Mouse (Mus musculus) layer of hippocampus, adult 18-20 months (tissue): ENCODE data around the gene Usp25. TPM values are rescaled to one million over a fixed set of nuclear protein-coding genes. Genes with fewer than 3 reads are reported as not detected.

Experiments
- DNase-seq, 2 experiments: peaks; one replicate each; pipeline ENCODE4 v3.0.0; 2022; ENCODE audit warnings: low spot score in 2 of 2
- long read RNA-seq: library from polyadenylated mRNA; stranded (forward); transcript quantifications from one replicate; pipeline ENCODE4 v2.0.0, GENCODE M21; 2021
- total RNA-seq, 2 experiments: library from RNA; stranded (reverse); gene quantifications; 2 replicates each; pipeline ENCODE4 v1.2.3; 2021

The Usp25 gene
- 10 to 100 TPM; 35.9 to 36.8 TPM for total RNA-seq
- long read RNA-seq, full-length matches to known transcripts: 30 of 44 reads
- long read RNA-seq, partial matches to known transcripts: 14 of 44 reads
- long read RNA-seq, other reads (novel, unspliced or antisense): 0 of 44 reads

DNA sequence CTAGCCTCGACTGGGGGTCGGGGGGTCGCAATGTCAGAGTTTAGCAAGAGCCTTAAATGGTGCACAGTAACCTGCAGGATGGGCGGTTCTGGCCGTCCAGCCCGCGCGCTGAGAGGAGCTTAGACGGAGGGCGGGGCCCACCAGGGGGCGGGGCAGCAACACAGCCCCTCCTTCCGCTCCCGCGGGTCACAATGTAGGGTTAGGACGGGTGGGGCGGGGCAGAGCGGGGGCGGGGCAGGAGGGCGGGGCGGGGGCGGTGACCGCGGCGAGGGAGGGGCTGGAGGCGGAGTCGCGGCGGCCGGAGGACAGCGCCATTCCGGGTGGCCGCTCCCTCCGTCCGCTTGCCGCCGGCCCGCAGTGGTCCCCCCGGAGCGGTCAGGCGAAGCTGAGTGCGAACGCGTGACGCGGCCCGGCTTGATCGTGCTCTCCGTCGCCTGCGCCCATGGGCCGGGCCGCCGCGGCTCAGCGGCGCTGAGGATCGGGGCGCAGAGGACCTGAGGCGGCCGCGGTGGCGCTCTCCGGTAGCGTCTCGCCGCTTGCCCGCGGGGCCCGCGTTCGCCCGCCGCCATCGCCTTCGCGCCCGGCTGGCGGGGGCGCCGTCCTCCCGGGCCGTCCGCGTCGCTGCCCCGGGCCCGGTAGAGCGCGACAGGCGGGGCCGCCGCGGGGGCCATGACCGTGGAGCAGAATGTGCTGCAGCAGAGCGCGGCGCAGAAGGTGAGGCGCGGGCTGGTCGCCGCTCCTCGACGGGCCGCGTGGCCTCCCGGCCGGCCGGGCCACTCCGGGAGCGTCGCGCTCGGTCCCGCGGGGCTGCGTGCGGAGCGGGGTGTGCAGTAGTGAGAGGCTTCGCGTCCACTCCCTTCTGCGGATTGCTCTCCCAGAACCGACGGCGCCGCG, at the start of gene Usp25:
Usp25 (plus strand) TSS at position 280 of the 894 bp plus-strand sequence.
- peak; percentile 78 to 87 for DNase-seq

DNA sequence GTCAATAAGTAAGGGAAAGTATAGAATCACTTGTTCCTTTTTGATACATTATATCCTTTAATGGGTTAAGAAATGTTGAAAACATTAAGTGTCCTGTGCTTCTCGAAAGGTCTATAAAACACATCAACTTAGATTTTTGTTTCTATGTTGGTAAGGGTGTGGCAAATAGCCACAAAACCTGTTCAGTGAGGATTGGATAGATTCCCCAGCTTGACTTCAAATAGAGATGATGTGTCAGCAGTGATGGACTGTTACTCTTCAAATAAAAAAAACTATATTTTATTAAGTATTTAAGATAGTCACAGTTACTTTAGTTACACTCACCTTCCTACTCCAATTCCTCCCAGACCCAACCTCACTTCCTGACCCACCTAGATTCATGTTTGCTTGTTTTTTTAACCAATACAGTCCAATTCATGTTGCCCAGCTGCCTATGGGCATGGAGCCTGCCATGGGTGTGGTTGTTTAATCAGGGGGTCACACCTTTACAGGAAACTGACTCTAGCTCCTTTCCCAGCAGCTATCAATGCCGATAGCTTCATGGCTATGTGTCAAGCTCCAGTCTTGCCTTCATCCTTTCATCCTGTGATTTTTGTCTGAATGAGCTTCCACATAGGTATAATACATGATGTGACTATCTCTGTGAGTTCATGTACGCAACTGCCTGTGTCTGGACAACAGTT, 45.8 kb upstream of the Usp25 start:
- no peak for DNase-seq

DNA sequence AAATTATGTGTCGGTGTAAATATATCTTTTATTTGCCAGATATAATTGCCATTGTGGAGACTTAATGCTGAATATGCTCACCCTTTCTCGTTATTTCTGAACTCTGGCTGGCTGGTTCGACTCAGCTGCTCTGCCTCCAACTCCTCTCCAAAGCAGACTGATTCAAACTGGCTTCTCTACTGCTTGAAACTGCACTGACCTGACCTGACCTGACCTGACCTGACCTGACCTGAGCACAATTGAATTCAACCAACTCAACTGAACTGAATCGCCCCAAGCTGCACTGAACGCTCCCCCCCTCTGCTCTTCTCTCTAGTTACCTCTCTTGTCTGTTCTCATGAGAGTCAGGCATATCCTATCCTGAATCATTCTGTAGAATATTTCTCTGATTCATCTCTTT, 42.3 kb upstream of the Usp25 start:
- no peak for DNase-seq

DNA sequence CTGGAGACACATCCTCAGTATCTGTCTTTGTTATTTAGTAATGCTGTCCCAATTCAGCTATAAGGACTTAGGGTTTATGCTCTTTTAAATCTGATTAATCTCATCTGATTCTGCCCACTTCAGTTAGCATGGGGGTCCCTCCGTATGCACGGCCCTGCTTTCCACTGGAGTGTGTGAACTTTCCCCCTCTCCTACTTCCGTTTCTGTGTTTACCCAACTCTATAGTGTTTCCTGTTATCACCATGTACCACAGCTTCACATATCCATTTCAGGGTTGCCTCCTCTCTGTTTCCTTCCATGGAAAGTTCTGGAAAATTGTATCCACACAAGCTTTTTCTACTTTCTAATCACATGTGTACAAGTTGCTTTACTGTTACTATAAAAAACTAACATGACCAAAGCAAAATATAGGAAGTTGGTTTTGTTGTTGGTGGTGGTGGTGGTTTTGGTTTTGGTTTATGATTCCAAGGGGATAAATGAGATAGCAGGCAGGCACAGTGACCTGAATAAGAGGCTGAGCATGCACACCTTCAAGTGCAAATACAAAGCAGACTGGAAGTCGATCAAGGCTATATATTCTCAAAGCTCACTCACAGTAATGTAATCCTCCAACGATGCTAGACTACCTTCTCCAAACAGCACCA, 36.6 kb upstream of the Usp25 start:
- no peak for DNase-seq

DNA sequence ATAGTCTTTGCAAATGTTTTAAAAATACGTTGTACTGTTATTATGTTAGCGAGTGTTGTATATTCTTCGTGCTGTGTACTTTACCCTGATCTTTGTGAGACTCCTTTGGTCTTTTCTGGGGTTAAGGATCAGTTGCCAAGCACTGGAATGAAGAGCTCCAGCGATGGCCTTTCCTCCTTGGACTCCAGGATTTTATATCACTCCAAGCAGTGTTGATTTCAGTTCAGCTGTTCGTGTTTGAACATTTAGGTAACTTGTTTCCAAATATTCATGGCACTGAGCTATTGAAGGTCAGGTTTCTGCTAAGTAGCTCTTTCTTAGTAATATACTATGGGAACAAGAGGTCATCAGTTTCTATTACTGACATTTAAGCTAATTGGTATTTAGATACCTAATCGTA, 29.8 kb upstream of the Usp25 start:
- no peak for DNase-seq

DNA sequence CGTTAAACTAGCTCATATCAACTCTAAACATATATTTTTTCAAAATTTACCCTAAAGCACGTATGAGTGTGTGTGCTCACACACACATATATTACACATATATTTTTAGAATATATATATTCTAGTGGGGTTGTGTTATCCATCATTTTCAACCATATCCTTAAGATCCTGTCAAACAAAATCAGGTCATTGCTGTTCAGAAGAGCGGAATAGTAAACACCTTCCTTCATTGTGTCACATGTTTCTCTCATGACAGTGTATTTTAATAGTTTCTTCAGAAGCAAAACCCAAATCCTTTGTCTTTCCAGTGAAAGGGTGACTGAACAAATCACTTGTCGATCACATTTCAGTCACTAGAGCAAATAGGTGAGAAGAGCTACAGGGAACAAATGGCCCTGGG, 25.8 kb upstream of the Usp25 start:
- no peak for DNase-seq

DNA sequence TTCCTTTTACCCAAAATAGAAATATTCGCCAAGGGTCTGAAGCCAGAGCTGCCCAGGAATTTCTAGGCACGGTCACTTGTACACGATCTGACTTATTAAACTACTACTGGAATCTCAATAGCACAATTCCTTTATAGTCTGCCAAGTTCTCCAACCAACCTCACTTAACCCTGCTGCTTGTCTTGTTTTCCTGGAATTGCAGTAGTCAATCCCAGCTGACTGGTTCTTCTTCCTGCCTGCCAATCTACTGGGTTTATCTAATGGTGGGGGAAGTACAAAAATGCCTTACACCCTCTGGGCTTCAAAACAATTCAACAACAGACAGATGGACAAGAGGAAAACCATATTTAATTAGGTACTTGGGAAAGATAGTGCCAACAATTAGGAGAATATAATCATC, 9.6 kb upstream of the Usp25 start:
- DNase-seq: no peak

DNA sequence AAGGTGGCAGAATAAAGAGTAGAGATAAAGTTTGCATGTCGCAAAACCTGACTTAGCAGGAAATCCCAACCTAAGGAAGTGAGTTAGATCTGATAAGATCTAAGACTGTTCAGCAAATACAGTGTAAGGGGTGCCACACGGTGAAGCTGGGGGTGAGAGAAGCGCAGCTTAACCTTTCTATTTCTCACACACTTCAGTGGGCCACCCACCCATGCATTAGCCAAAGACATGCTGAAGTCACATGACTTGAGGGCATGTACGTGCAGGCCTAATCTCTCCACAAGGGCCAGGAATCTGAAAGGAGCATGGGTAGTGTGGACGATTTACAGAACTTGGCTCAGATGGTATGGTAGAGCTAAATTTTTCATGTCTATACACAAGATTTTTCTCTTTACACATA, 4.3 kb upstream of the Usp25 start:
- no peak for DNase-seq

DNA sequence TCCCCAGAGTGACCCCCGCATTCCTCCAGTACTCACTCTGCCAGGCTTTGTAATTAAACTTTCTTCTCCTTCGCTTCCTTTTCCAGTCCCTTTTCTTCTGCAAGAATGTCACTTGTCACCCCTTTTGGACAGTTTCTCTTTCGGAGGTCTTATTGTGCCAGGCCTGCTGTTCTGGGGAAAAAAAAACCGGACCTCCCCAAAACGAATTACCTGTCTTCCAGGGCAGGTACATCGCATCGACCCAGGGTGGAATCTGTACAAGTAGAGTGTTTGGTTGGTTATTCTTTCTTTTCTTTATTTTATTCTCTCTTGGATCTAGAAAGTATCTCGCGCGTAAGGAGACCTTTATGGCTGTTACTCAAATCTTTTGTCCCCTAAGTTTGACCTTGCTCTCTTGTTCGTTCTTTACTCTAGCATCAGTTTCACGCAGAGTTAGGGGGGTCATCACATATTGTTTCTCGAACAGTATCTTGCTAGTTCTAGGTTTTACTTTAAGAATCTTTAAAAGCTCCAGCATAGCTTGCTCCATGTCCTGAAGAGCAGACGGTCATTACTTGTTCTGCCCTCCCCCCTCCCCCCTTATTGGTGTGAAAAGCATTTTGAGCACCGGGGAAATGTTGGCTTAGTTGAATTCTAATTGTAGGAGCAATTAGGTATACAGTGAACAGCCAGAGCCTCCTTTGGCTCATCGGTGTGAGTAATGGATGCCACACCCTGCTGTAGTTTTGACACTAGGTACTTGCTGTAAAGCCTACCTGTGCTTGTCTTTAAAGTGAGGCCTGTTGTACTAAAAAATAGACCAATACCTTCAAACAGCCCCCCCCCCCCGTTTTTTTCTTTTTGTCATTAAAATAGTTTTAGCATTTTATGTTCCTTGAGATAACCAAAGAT, 1.1 kb downstream of the Usp25 start:
- no peak for DNase-seq

DNA sequence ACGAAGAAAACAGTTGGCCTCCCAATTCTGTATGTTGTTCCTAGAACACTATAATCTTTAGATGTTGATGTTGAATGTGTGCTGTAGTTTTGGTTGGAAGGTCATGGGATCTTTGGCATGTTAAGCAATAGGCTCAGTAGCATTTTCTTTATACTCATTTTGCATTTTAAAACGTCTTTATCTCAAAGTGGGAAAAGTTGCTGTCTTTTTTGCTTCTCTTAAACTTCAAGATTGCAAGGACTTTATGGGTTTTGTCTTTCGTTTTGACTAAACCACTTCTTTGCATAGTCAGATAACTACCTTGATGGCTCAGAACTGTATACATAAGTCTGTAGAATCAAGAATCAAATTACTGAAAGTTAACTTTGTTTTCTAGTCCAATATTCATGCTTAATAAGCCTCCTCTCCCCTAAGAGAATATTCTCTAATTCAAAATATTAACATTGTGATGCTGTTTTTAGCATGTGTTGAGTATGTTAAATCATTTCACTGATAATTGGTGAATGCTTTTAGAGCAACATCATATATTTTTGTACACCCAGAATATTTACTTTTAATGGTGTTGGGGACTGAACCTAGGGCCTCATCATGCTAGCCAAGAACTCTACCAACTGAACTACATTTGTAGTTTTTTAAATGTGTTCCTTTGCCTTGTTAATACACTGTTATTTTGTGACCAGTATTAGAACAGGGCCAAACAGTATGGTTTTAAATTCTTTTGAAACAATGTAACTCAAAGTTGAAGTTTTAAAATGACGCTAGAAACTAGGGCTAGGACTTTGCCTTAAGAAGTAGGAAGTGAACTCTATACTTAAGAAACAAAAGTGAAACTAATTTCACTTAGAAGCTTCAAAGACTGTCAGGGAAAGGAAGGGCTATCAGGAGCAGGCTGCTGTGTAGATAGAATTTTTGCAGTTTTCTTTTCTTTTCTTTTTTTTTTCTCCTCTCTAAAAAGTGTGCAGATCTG, 2.2 kb downstream of the Usp25 start:
- DNase-seq: no peak

DNA sequence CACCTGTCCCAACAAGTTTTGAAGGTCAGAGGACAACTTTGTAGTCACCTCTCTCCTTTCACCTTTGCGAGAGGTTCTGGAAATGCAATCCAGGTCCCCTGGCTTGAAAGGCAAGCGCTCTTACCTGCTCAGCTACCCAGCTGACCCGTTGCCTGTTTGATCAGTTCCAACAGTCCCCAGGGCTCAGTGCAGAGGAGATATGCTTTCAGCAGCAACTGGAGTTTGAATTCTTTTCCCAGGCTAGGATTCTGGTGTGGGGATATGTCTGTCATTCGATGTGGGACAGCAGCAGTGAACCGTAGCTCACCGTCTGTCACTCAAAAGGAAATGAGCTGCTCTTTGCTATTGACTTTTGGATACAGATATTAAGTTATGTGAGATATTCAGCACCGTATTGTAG, 4.4 kb downstream of the Usp25 start:
- no peak for DNase-seq

DNA sequence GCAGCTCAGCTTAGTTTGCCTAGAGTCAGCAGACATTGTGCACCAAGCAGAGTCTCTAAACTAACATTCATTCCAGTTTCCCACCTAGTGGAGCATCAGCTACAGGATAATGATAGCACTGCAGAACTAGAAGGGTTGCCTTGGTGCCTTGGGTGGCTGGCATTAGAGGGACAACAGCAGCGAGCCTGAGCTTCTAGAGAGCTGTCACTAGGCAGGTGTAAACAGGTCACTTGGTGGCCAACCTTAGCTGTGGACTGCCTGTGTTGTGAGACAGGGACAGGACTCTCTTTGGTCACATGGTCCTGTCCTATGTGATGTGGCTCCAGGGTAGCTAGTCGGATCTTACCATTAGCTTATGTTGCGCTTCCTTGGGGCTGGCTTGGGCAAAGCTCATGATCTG, 6.7 kb downstream of the Usp25 start:
- DNase-seq: no peak

DNA sequence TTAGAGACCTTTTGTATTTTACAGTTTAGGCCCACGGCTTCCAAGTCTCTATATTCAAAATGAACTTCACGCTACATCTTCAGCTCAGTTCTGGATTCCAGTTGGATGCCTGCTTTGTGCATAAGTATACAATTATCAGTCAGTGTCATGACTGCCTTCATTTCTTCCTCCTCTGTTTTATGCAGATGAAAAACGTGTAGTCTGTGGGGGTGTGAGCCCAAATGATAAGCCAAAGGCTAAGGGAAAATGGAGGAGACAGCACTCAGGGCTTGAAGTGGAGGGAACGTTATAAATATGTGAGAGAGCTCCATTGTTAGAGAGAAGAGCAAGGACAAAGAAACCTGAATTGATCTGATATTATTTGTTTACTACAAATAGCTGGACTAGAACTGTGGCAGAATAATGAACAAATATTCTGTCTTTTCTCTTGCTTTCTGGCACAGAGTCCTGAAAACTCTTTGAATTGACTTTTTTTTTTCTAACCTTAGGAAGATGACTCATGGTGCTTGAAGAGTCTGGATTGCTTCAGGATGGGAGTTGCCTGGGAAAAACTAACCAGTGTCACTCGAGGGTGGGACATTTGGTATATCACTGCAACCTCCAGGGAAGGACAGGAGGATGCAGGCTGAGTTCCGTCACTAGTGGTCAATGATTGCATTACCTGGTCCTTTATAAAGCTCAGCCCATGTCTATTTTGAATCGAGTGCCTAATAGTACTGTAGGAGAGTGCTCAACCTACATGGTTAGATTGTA, 10.3 kb downstream of the Usp25 start:
- no peak for DNase-seq

DNA sequence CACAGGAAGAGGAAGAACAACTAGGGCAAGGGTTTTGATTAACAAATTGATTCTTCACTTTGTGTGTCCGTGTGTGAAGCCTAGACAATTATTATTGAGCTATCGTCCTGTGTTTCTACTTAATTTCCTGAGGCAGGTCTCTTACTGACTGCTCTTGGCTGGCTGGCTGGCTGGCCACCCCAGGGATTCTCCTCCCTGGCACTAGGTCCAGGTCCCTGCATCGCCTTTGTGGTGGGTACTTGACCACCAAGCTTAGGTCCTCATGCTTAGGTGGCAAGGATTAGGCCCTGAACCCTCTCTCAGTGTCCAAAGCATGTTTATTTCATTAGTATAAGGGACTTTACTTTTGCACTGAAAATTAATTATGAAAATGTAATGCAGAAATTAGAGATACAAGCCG, 12.6 kb downstream of the Usp25 start:
- no peak for DNase-seq

DNA sequence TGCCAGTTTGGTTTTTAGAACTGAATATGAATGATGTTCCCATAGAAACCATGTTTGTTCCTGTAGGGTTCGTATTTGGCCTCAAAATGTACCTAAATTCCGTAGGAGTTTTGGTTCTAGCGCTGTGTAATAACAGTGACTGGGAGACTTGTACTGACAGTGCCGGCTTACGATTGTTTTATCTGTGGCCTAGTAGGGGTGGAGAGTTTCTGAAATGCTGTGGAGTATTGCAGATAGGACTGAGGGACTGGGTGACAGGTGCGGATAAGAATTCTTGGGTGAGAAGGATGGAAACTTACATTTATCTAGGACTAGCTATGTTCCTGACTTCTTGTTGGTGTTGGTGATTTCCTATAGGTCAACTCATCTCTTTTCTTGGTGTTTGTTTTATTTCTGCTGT, 13.4 kb downstream of the Usp25 start:
- DNase-seq: no peak

DNA sequence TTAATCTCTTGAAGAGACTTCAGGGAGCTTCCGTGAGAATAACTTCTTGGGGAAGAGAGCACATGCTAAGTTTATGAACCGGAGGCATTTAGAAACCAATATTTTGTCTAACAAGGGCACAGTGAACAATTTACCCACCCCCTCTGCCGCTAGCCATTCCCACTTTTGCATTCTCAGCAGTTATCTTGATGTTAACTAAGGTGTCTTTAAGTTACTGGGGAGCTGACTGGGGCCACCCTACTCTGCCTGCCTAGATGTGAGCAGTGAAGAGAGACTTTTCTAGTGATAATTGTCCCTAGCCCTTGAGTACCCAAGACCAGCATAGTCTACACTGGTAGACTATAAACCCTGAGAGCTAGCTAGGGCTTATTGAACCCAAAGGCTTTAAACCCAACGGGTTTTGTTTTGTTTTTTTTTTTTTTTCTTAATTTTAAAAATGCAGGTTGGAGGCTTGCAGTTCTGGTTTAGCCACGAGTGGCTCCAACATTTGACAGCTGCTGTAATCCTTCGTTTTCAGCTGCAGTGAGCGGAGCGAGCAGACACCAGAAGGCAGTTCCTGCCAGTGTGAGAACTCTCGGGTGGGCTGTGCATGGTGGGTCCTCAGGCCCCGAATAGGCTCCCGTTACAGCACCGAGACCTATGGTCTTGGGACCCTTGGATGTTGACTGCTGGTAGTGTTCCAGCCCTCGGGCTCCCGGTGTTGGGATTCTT, 14.6 kb downstream of the Usp25 start:
- peak in 1 of 2 experiments; percentile 60 for DNase-seq

DNA sequence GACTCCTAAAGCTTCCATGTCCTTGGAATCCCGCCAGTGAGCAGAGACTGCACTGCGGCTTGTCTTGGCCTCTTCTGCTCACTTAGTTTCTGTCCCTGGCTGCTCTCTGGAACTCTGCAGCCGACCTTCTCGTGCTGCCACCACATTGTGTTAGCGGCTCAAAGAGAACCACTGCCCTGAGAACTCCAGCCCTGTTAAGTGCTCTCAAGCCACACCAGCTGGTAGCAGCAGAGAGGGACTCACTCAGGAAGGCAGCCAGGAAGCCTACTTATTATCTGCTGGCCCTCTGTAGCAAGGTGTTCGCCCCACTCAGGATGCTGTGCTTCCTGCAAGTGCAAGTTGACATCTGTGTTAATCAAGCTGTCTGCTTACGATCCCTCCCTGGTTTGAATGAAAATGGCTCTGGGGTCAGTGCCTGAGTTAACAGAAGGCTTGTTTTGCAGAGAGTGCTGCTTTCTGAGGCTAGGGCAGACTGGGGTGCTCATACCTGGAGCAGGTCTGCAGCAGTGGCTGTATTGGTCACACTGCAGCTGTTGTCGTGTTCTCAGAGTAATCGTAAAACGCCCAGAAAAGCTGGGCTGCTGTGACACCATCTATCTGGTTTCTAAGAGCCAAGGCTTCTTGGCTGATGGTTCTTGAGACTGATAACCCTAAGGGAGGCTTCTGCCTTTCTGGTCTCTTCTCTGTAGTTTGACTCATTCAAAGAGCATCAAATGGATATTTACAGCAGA, 15.3 kb downstream of the Usp25 start:
- DNase-seq: peak in 1 of 2 experiments; percentile 61

DNA sequence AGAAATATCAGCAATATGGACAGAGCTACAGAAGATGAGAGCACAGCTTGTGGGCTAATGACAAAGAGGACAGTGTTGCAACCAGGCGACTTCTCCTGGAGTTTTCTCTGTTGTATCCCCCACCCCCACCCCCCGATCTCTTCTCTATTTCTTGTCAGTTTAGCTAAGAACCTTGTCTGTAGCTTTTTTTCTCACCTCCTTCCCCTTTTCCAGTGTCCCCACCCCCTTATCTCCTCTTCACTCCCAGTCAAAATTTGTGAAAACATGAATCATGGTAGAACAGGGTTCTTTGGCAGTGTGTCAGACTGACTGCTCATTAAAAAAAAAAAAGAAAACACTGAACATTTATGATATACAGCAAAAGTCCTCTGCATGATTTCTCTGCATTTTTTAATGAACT, 16.9 kb downstream of the Usp25 start:
- no peak for DNase-seq
